Mouse (Mus musculus) layer of hippocampus, adult 11-12 months (tissue): ENCODE results near the gene Calm2.

Experiments
- DNase-seq: peaks from one replicate; pipeline ENCODE4 v3.0.0; 2022; ENCODE audit warnings: low spot score

The Calm2 gene

GRCm38 (mm10) chr17:87446767-87447611, at the start of gene Calm2:
Gene Calm2, minus strand, starts transcription at chr17:87446935.
- peak; percentile 98 for DNase-seq

- no peak for DNase-seq
These were observed 48.8 kb upstream of the Calm2 start for GRCm38 (mm10) chr17:87495504-87495903.

GRCm38 (mm10) chr17:87494310-87494709, 47.6 kb upstream of the Calm2 start:
- no peak for DNase-seq

GRCm38 (mm10) chr17:87492286-87492685, 45.6 kb upstream of the Calm2 start:
- DNase-seq = peak; percentile 34

- DNase-seq = no peak
These were observed 43.6 kb upstream of the Calm2 start for GRCm38 (mm10) chr17:87490295-87490694.

GRCm38 (mm10) chr17:87485751-87486150, 39.0 kb upstream of the Calm2 start:
- DNase-seq = no peak

GRCm38 (mm10) chr17:87482867-87483266, 36.1 kb upstream of the Calm2 start:
- no peak for DNase-seq

- DNase-seq = no peak
These were observed 31.8 kb upstream of the Calm2 start for GRCm38 (mm10) chr17:87478569-87478968.

GRCm38 (mm10) chr17:87477611-87478010, 30.9 kb upstream of the Calm2 start:
- DNase-seq = no peak

GRCm38 (mm10) chr17:87475356-87475755, 28.6 kb upstream of the Calm2 start:
- DNase-seq = no peak

- no peak for DNase-seq
These were observed 27.7 kb upstream of the Calm2 start for GRCm38 (mm10) chr17:87474501-87474795.

- DNase-seq = peak; percentile 61
These were observed 27.2 kb upstream of the Calm2 start for GRCm38 (mm10) chr17:87473736-87474500.

- DNase-seq = no peak
These were observed 26.7 kb upstream of the Calm2 start for GRCm38 (mm10) chr17:87473441-87473735.

GRCm38 (mm10) chr17:87472879-87473278, 26.1 kb upstream of the Calm2 start:
- DNase-seq = no peak

GRCm38 (mm10) chr17:87471661-87472060, 24.9 kb upstream of the Calm2 start:
- no peak for DNase-seq

GRCm38 (mm10) chr17:87470797-87471196, 24.1 kb upstream of the Calm2 start:
- DNase-seq = no peak

- DNase-seq = no peak
These were observed 23.5 kb upstream of the Calm2 start for GRCm38 (mm10) chr17:87470282-87470681.

- no peak for DNase-seq
These were observed 22.7 kb upstream of the Calm2 start for GRCm38 (mm10) chr17:87469428-87469827.

GRCm38 (mm10) chr17:87468616-87469015, 21.9 kb upstream of the Calm2 start:
- no peak for DNase-seq

GRCm38 (mm10) chr17:87461499-87461896, 14.8 kb upstream of the Calm2 start:
- DNase-seq = no peak

GRCm38 (mm10) chr17:87460669-87461498, 14.1 kb upstream of the Calm2 start:
- no peak for DNase-seq

GRCm38 (mm10) chr17:87459750-87460668, 13.3 kb upstream of the Calm2 start:
- DNase-seq = peak; percentile 72
